Mouse (Mus musculus) cerebellum, adult 2 months (tissue): ENCODE data around the gene Tomm22.

ENCODE experiments used
- CTCF ChIP-seq: fragments of 200-500 bp; IDR thresholded peaks from 2 replicates; pipeline ENCODE4 v1.5.1; 2011; ENCODE audit warnings: low read depth, mild to moderate bottlenecking, control low read depth, low read length, moderate library complexity, borderline replicate concordance; ENCODE audit not compliant: insufficient read depth
- POLR2A ChIP-seq: fragments of 200-500 bp; IDR thresholded peaks from 2 replicates; pipeline ENCODE4 v1.6.1; 2011; ENCODE audit warnings: low read length, control low read depth, borderline replicate concordance; ENCODE audit not compliant: insufficient read depth

DNA sequence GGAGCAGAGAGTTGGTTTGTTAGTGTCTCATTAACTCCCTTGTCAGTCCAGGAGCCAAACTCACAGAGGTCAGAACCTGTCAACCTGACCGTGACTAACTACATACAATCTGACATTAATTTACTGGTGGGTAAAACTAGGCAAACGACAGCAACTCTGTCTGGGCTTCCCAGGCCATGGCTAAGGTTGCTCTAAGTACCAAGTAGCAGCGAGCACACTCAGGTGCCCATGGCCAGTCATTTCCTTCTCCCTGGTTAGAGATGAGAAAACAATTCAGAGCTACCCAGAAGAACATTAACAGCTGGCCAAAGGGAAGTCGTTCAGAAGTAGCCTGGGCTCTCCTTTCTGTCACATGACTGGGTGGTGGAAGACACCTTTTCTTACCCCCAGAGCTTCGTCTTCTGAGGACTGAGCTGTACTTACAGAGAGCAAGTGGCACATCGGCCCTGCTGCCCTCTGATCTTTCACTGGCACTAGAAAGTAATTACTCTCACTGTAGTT lies 14.5 kb downstream of the Tomm22 start:
- TF ChIP-seq CTCF: no peak
- no peak for TF ChIP-seq POLR2A
